Mouse (Mus musculus) G1E (cell line): ENCODE data around the gene Nck2. TPM values are rescaled to one million over a fixed set of nuclear protein-coding genes. Genes with fewer than 3 reads are reported as not detected.

ENCODE experiments used
- ATAC-seq: 2 replicates; pipeline ENCODE4 v1.8.0; 2016; ENCODE audit warnings: mild to moderate bottlenecking; ENCODE audit not compliant: insufficient number of reproducible peaks, poor library complexity, low FRiP score, severe bottlenecking; ENCODE audit errors: extremely low read depth
- DNase-seq: peaks from one replicate; pipeline ENCODE4 v3.0.0; 2012; ENCODE audit warnings: low spot score
- H3K27me3 ChIP-seq: 2 replicates; pipeline ENCODE4 v1.6.1; 2012; ENCODE audit warnings: mild to moderate bottlenecking, low read length, inconsistent platforms; ENCODE audit not compliant: insufficient read depth
- H3K36me3 ChIP-seq: replicated peaks from 2 replicates; pipeline ENCODE3; 2012; ENCODE audit warnings: mild to moderate bottlenecking, inconsistent platforms
- H3K4me1 ChIP-seq: 2 replicates; pipeline ENCODE4 v1.6.1; 2012; ENCODE audit warnings: low read depth, low read length, inconsistent platforms, mixed read lengths; ENCODE audit not compliant: insufficient read depth
- H3K4me3 ChIP-seq: 2 replicates; pipeline ENCODE4 v1.5.1; 2012; ENCODE audit warnings: low read depth, mild to moderate bottlenecking, inconsistent platforms, low read length, moderate library complexity, mixed read lengths
- H3K9me3 ChIP-seq: replicated peaks from 2 replicates; pipeline ENCODE4 v1.6.1; 2012; ENCODE audit warnings: inconsistent platforms
- CTCF ChIP-seq: IDR thresholded peaks from 2 replicates; pipeline ENCODE4 v1.5.1; 2012; ENCODE audit warnings: low read depth, low read length, inconsistent platforms, mixed read lengths
- GATA1 ChIP-seq: IDR thresholded peaks from 2 replicates; pipeline ENCODE4 v1.6.1; 2012; ENCODE audit warnings: borderline replicate concordance, low read length, inconsistent platforms, mixed read lengths
- GATA2 ChIP-seq: IDR thresholded peaks from 2 replicates; pipeline ENCODE4 v1.6.1; 2012; ENCODE audit warnings: low read depth, low read length, inconsistent platforms, borderline replicate concordance
- POLR2AphosphoS5 ChIP-seq: IDR thresholded peaks from 2 replicates; pipeline ENCODE4 v1.6.1; 2012; ENCODE audit warnings: low read depth, low read length, inconsistent platforms; ENCODE audit not compliant: insufficient replicate concordance
- TAL1 ChIP-seq: conservative IDR thresholded peaks from 2 replicates; pipeline ENCODE4 v1.6.1; 2012; ENCODE audit warnings: low read depth, low read length, inconsistent platforms, mixed read lengths
- polyA plus RNA-seq: library from polyadenylated mRNA; stranded (reverse); fragments of >175 nt; gene quantifications from 2 replicates; pipeline ENCODE4 v1.2.3, GENCODE M21; 2012
- total RNA-seq, 2 experiments: library from RNA; stranded (forward) in 1 of 2; stranded (reverse) in 1 of 2; fragments of 200-1000 nt in 1 of 2; fragments of >200 nt in 1 of 2; fragmentation: Nextera tagmentation in 1 of 2; gene quantifications; 2 replicates each; pipeline ENCODE4 v1.2.3; 2014 to 2017

Gene Nck2
- total and polyA plus RNA-seq, 3 experiments, result 45.3 to 101 (median 54.4) TPM

- ATAC-seq (no peak), DNase-seq (no peak)
- no peak overlapping the region for H3K4me3 ChIP-seq
- H3K9me3 ChIP-seq, result no peaks in the 10 kb centered on the region
- TF ChIP-seq GATA1 (no peak), CTCF (no peak), GATA2 (no peak), POLR2AphosphoS5 (no peak), TAL1 (no peak)
- peaks cover 32% of the 10 kb centered on the region for H3K36me3 ChIP-seq
- no peaks in the 10 kb centered on the region for H3K27me3 ChIP-seq
- peaks cover 55% of the 10 kb centered on the region for H3K4me1 ChIP-seq
These were observed 52.6 kb downstream of the Nck2 start for GRCm38 (mm10) chr1:43496993-43497392.

- TF ChIP-seq CTCF (no peak), POLR2AphosphoS5 (no peak), GATA1 (no peak), GATA2 (no peak), TAL1 (no peak)
- Histone ChIP-seq H3K4me1 (peaks cover 60% of the 10 kb centered on the region), H3K36me3 (peaks cover 25% of the 10 kb centered on the region), H3K27me3 (no peaks in the 10 kb centered on the region), H3K9me3 (no peaks in the 10 kb centered on the region), H3K4me3 (no peak overlapping the region)
- ATAC-seq (no peak), DNase-seq (no peak)
These were observed 53.6 kb downstream of the Nck2 start for GRCm38 (mm10) chr1:43497951-43498350.

DNA sequence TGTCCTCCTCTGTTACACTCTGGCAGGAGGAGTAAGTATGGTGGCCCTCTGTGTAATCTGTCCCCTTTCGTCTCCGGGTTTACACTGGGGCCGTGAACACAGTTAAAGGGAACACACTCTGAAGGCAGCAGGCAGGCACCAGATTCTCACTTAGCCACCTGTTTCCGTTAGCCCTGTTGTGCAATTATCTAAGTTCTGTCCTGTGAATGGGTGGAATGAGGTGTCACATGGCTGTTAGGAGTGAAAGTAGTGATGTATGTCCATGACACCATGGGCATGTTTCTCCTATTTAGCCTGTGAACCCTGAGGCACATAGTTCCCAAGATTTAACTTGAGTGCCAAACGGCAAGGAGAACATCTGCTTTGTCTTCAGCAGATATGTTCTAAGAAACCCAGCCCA lies 55.7 kb downstream of the Nck2 start:
- DNase-seq (peak; percentile 45), ATAC-seq (peak; percentile 57)
- Histone ChIP-seq H3K36me3 (peaks cover 24% of the 10 kb centered on the region), H3K9me3 (no peaks in the 10 kb centered on the region), H3K4me3 (peak overlapping the region; percentile 17; the same call in 1 of the 2 replicates), H3K4me1 (peaks cover 75% of the 10 kb centered on the region), H3K27me3 (no peaks in the 10 kb centered on the region)
- TF ChIP-seq GATA1 (no peak), TAL1 (no peak), GATA2 (no peak), CTCF (no peak), POLR2AphosphoS5 (no peak)

DNA sequence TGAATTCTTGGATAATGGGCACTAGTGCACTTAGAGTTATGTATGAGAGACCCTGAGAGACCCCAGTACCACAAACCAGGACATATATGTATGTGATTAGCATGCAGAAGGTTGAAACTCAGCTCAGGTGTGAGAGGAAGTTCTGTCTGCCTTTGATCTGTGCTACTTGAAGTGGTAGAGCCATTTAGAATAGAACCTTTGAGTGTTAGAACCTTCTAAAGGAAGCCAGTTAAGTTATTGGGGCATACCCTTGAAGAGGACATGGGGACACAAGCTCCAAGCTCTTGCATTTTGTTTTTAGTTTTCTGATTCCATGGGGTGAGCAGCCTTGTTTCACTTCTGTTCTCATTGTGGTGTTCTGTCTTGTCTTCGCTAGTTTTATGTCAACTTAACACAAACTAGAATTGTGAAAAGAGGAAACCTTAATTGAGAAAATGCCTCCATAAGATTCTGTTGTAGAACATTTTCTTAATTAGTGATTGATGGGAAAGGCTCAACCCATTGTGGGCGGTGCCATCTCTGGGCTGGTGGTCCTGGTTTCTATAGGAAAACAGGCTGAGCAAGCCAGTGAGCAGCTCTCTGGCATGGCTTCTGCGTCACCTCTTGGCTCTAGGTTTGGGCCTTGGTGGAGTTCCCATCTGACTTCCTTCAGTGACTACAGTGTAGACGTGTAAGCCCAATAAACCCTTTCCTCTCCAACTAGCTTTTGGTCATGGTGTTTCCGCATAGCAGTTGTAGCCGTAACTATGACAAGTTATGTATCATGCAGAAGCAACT lies 57.0 kb downstream of the Nck2 start:
- Histone ChIP-seq H3K4me1 (peaks cover 80% of the 10 kb centered on the region), H3K36me3 (peaks cover 21% of the 10 kb centered on the region), H3K9me3 (no peaks in the 10 kb centered on the region), H3K4me3 (no peak overlapping the region; the same call in 1 of the 2 replicates), H3K27me3 (no peaks in the 10 kb centered on the region)
- ATAC-seq, result no peak
- no peak for DNase-seq
- no peak for TF ChIP-seq POLR2AphosphoS5
- no peak for TF ChIP-seq GATA2
- TF ChIP-seq TAL1, result no peak
- TF ChIP-seq GATA1, result no peak
- TF ChIP-seq CTCF, result no peak

DNA sequence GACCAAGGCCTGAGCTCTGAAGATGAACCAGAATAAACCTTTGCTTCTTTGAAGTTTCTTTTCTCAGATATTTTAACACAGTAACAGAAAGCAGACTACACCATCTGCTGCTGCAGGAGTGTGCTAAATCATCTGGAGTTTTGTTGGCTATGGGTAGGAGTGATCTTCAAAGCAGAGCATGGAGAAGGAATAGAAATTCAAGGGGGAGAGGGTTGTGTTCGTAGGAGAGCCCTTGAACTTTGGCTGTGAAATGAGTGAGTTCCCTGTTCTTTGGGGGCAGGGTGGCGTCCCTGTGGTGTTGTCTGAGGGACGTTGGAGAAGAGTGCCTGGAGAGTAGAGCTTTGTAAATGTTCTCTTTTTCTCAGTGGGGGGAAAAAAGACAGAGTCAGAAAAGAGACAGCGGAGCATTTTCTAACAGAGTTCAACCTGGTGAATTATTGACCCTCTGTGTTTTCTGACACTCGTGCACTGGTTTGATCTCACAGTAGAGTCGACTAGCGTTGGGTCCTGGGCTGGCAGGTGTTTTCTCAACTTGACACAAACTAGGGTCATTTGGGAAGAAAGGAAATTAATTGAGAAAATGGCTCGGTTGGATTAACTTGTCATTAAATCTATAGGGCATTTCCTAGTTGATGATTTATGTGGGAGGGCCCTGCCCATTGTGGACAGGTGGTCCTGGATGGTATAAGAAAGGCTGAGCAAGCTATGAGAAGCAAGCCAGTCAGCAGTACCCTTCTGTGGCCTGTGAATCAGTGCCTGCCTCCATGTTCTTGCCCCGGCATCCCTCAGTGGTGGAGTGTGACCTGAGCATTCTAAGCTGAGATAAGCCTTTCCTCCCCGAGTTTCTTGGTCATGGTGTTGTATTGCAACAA lies 57.8 kb downstream of the Nck2 start:
- peaks cover 80% of the 10 kb centered on the region for H3K4me1 ChIP-seq
- peaks cover 12% of the 10 kb centered on the region for H3K36me3 ChIP-seq
- peak overlapping the region; percentile 57; the same call in 1 of the 2 replicates for H3K4me3 ChIP-seq
- no peaks in the 10 kb centered on the region for H3K27me3 ChIP-seq
- ATAC-seq (no peak; the same call in 1 of the 2 replicates), DNase-seq (no peak)
- no peaks in the 10 kb centered on the region for H3K9me3 ChIP-seq
- no peak for TF ChIP-seq TAL1
- no peak for TF ChIP-seq GATA2
- TF ChIP-seq POLR2AphosphoS5, result no peak
- no peak for TF ChIP-seq GATA1
- TF ChIP-seq CTCF, result no peak

DNA sequence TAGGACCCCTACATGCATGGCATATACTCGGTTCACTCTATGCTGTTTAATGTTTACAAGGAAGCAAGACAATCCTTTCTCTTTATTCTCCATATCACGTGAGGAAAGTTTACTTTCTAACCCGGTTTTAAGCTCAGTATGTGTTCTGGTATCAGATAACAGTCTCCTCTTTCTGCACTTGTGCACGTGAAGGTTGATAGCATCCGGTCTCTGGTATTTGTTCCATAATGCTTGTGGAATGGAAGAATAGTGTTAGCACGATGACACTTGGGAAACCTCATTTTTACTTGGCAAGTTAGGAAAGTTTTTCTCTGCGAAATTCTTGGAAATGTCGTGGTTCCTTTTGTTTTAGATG lies 58.4 kb downstream of the Nck2 start:
- Histone ChIP-seq H3K9me3 (no peaks in the 10 kb centered on the region), H3K36me3 (peaks cover 11% of the 10 kb centered on the region), H3K4me3 (peak overlapping the region; percentile 57; the same call in 1 of the 2 replicates), H3K27me3 (no peaks in the 10 kb centered on the region), H3K4me1 (peaks cover 83% of the 10 kb centered on the region)
- ATAC-seq (peak; percentile 58), DNase-seq (peak; percentile 36)
- TF ChIP-seq CTCF (no peak), TAL1 (no peak), GATA2 (no peak), GATA1 (no peak), POLR2AphosphoS5 (no peak)
